ENCODE assay signal across 7 mouse cellular contexts in the genomic region with DNA sequence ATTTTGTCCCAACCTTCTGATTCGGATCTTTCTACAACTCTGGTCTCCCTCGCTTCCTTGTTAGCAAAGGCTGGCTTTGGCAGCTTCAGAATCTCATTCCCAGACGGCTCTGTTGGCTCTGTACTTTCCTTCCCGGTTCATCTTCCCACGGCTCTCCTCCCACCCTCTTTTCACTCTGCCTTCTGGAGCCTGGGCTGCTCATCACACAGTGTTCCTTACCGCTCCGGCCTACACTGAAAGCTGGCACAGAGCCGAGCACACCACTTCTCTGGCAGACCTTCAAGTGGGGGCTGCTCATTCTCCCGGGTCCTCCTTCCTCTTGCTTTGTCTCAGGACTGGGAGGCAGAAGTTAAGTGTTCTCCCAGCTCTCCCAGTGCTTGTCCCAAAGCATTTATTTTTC. TPM values are rescaled to one million over a fixed set of nuclear protein-coding genes. Genes with fewer than 3 reads are reported as not detected.
A peak's percentile ranks its signal among the peaks of the same experiment; 100 is the strongest.
DNase-seq lines count a peak whose midpoint lies in the region; ATAC-seq and TF ChIP-seq lines count a peak whose summit lies in the region.

No protein-coding gene starts in this region.

- intact Hi-C loops in heart, postnatal 10 days (cut with DNase I): loop anchor here (5.0 kb wide), 1 partner anchor 110 kb away; a partner anchor contains a TSS
- intact Hi-C loops in left cerebral cortex, postnatal 14 days (cut with DNase I): no loop called here

- peaks cover 63% of the 10 kb centered on the region for H3K36me3 ChIP-seq in megakaryocyte, embryonic 14.5 days (replicated peaks; ENCODE audit: low read length)
- peaks cover 34% of the 10 kb centered on the region for H3K36me3 ChIP-seq in embryonic facial prominence, embryonic 14.5 days (ENCODE audit: control insufficient read depth, insufficient read depth, low read length)
- H3K36me3 ChIP-seq in testis, adult 2 months (ENCODE audit: control insufficient read depth, insufficient read depth, low read length): no peaks in the 10 kb centered on the region; the same call in 1 of the 2 replicates

- 0 out of 2 replicates have a peak, but pooled peaks cover 1% of the 10 kb centered on the region for H3K9me3 ChIP-seq in megakaryocyte, embryonic 14.5 days
- no peaks in the 10 kb centered on the region for H3K9me3 ChIP-seq in embryonic facial prominence, embryonic 14.5 days (ENCODE audit: control insufficient read depth, low read length)

- no peak overlapping the region for H3K27ac ChIP-seq in embryonic facial prominence, embryonic 14.5 days (replicated peaks; ENCODE audit: low read depth, low read length)
- no peak overlapping the region for H3K27ac ChIP-seq in testis, adult 2 months (ENCODE audit: control insufficient read depth, insufficient read depth, low read depth, low read length)

- no peaks in the 10 kb centered on the region for H3K27me3 ChIP-seq in megakaryocyte, embryonic 14.5 days (replicated peaks)
- no peaks in the 10 kb centered on the region for H3K27me3 ChIP-seq in embryonic facial prominence, embryonic 14.5 days (replicated peaks; ENCODE audit: control insufficient read depth, insufficient read depth, low read length)
- H3K27me3 ChIP-seq in testis, adult 2 months (ENCODE audit: control insufficient read depth, insufficient read depth, low read length): no peaks in the 10 kb centered on the region

- 0 out of 2 replicates have a peak, but pooled peaks have one; percentile 21 for TF ChIP-seq POLR2A in testis, adult 2 months (IDR thresholded peaks at IDR 0.05; ENCODE audit: control insufficient read depth, low read depth, low read length)

- H3K9ac ChIP-seq in embryonic facial prominence, embryonic 14.5 days (ENCODE audit: low read depth, low read length): no peak overlapping the region

- peak overlapping the region; percentile 58; the same call in 1 of the 2 replicates for H3K4me2 ChIP-seq in embryonic facial prominence, embryonic 14.5 days (ENCODE audit: low read depth, low read length)

- 83% methylated on average over 9 of the region's 9 CpGs for WGBS in embryonic facial prominence, embryonic 14.5 days

- H3K4me1 ChIP-seq in megakaryocyte, embryonic 14.5 days: peaks cover 33% of the 10 kb centered on the region
- H3K4me1 ChIP-seq in embryonic facial prominence, embryonic 14.5 days (ENCODE audit: control insufficient read depth, insufficient read depth, low read length): peaks cover 12% of the 10 kb centered on the region
- peaks cover 4% of the 10 kb centered on the region for H3K4me1 ChIP-seq in testis, adult 2 months (ENCODE audit: control insufficient read depth, insufficient read depth, low read length)

- no peak for TF ChIP-seq CTCF in testis, adult 2 months (IDR thresholded peaks at IDR 0.05; ENCODE audit: control insufficient read depth, insufficient read depth, insufficient replicate concordance, low read depth, low read length)

- H3K4me3 ChIP-seq in megakaryocyte, embryonic 14.5 days (replicated peaks): peak overlapping the region; percentile 5
- peak overlapping the region; percentile 60; the same call in 1 of the 2 replicates for H3K4me3 ChIP-seq in embryonic facial prominence, embryonic 14.5 days (ENCODE audit: low read depth, low read length)
- peak overlapping the region; percentile 6 for H3K4me3 ChIP-seq in testis, adult 2 months (ENCODE audit: control insufficient read depth, low read depth, low read length)

- peak; percentile 8 for DNase-seq in embryonic facial prominence, embryonic 14.5 days (ENCODE audit: low spot score)
- peak; percentile 28 to 51 for DNase-seq in heart, postnatal 10 days
- peak; percentile 85 for DNase-seq in left cerebral cortex, postnatal 14 days (ENCODE audit: low spot score in 2 of 2)
- no peak for DNase-seq in urinary bladder, postnatal 25 days (ENCODE audit: low spot score)

- no peak for ATAC-seq in megakaryocyte, adult 5-6 weeks (ENCODE audit: poor library complexity, severe bottlenecking)
- ATAC-seq in embryonic facial prominence, embryonic 14.5 days (ENCODE audit: low read depth): no peak

RNA-seq across cellular contexts. Expression of a gene that starts 1.6 kb away (rescaled TPM):
- polyA plus RNA-seq in megakaryocyte, embryonic 14.5 days (2012; ENCODE audit: insufficient read depth, low replicate concordance): 0.84 and 1.3 TPM in 2 replicates
- total RNA-seq in megakaryocyte, adult 5-6 weeks (2015): 2.1 and 2.3 TPM in 2 replicates
- 2.6 and 3.3 TPM in 2 replicates for total RNA-seq in megakaryocyte, adult 5-6 weeks (2017)
- polyA plus RNA-seq in embryonic facial prominence, embryonic 14.5 days (2014; fragmentation: Nextera tagmentation; extraction: Ambion mirVana): 8.8 and 9.7 TPM in 2 replicates
- total RNA-seq in heart, postnatal 10 days (2021): 1 to 10 TPM; 5.8 to 8.1 TPM
- total RNA-seq in left cerebral cortex, postnatal 14 days (2021): 10 to 100 TPM in 1 of 2 experiments, 1 to 10 TPM in 1; 8.4 to 17.0 TPM
- polyA plus RNA-seq in testis, adult 2 months (2012; rRNA removed): 4.9 and 5.4 TPM in 2 replicates

RNA-seq across cellular contexts. Expression of a gene that starts 1.7 kb away (rescaled TPM):
- 1.4 TPM in 1 of 2 replicates, not detected in the other for polyA plus RNA-seq in megakaryocyte, embryonic 14.5 days (2012; ENCODE audit: insufficient read depth, low replicate concordance)
- total RNA-seq in megakaryocyte, adult 5-6 weeks (2015): 17.6 and 21.9 TPM in 2 replicates
- total RNA-seq in megakaryocyte, adult 5-6 weeks (2017): 13.4 and 17.7 TPM in 2 replicates
- polyA plus RNA-seq in embryonic facial prominence, embryonic 14.5 days (2014; fragmentation: Nextera tagmentation; extraction: Ambion mirVana): 75.4 and 78.6 TPM in 2 replicates
- 10 to 100 TPM; 37.3 to 41.7 TPM for total RNA-seq in heart, postnatal 10 days (2021)
- 10 to 100 TPM; 28.3 to 31.0 TPM for total RNA-seq in left cerebral cortex, postnatal 14 days (2021)
- 2.3 and 3.0 TPM in 2 replicates for polyA plus RNA-seq in testis, adult 2 months (2012; rRNA removed)

RNA-seq across cellular contexts. Expression of a gene that starts 16.2 kb away (rescaled TPM):
- polyA plus RNA-seq in megakaryocyte, embryonic 14.5 days (2012; ENCODE audit: insufficient read depth, low replicate concordance): not detected in 2 replicates
- 0.14 TPM in 1 of 2 replicates, not detected in the other for total RNA-seq in megakaryocyte, adult 5-6 weeks (2015)
- total RNA-seq in megakaryocyte, adult 5-6 weeks (2017): not detected in 2 replicates
- 0.16 TPM in 1 of 2 replicates, not detected in the other for polyA plus RNA-seq in embryonic facial prominence, embryonic 14.5 days (2014; fragmentation: Nextera tagmentation; extraction: Ambion mirVana)
- under 1 TPM in 1 of 2 experiments, not detected in 1; 0.12 TPM for total RNA-seq in heart, postnatal 10 days (2021)
- total RNA-seq in left cerebral cortex, postnatal 14 days (2021): under 1 TPM in 1 of 2 experiments, not detected in 1; 0.27 TPM
- polyA plus RNA-seq in testis, adult 2 months (2012; rRNA removed): not detected in 2 replicates

RNA-seq across cellular contexts. Expression of a gene that starts 26.8 kb away (rescaled TPM):
- polyA plus RNA-seq in megakaryocyte, embryonic 14.5 days (2012; ENCODE audit: insufficient read depth, low replicate concordance): not detected in 2 replicates
- not detected in 2 replicates for total RNA-seq in megakaryocyte, adult 5-6 weeks (2015)
- not detected in 2 replicates for total RNA-seq in megakaryocyte, adult 5-6 weeks (2017)
- 0.09 and 0.14 TPM in 2 replicates for polyA plus RNA-seq in embryonic facial prominence, embryonic 14.5 days (2014; fragmentation: Nextera tagmentation; extraction: Ambion mirVana)
- under 1 TPM in 1 of 2 experiments, not detected in 1; 0.22 TPM for total RNA-seq in heart, postnatal 10 days (2021)
- total RNA-seq in left cerebral cortex, postnatal 14 days (2021): 1 to 10 TPM in 1 of 2 experiments, under 1 TPM in 1; 0.72 to 1.4 TPM
- polyA plus RNA-seq in testis, adult 2 months (2012; rRNA removed): 0.10 and 0.25 TPM in 2 replicates

RNA-seq across cellular contexts. Expression of a gene that starts 48.9 kb away (rescaled TPM):
- not detected in 2 replicates for polyA plus RNA-seq in megakaryocyte, embryonic 14.5 days (2012; ENCODE audit: insufficient read depth, low replicate concordance)
- total RNA-seq in megakaryocyte, adult 5-6 weeks (2015): not detected in 2 replicates
- total RNA-seq in megakaryocyte, adult 5-6 weeks (2017): 0.18 TPM in 1 of 2 replicates, not detected in the other
- 0.13 TPM in 1 of 2 replicates, not detected in the other for polyA plus RNA-seq in embryonic facial prominence, embryonic 14.5 days (2014; fragmentation: Nextera tagmentation; extraction: Ambion mirVana)
- not detected for total RNA-seq in heart, postnatal 10 days (2021)
- 1 to 10 TPM; 1.1 to 1.3 TPM for total RNA-seq in left cerebral cortex, postnatal 14 days (2021)
- polyA plus RNA-seq in testis, adult 2 months (2012; rRNA removed): 0.34 TPM in 1 of 2 replicates, not detected in the other

Comparison
In these comparisons a context has a peak if more than half of its experiments do, and no peak if none do; other contexts are left out.
1. H3K4me3 ChIP-seq: peak in every context shown above with its lines; median percentile 60 in embryonic facial prominence, embryonic 14.5 days; 6 in testis, adult 2 months; 5 in megakaryocyte, embryonic 14.5 days.